Mouse (Mus musculus): ENCODE results near the gene Ttl. TPM values are rescaled to one million over a fixed set of nuclear protein-coding genes. Genes with fewer than 3 reads are reported as not detected.

Ttl gene
- polyA plus RNA-seq, 1 experiment: 11.0 TPM

GRCm38 (mm10) chr2:129079194-129079593 lies 13.5 kb downstream of the Ttl start:
- 53% methylated on average over 2 of the region's 2 CpGs for WGBS
- no peak for TF ChIP-seq POLR2A (IDR thresholded peaks at IDR 0.05; ENCODE audit: borderline replicate concordance, extremely low read depth, low read depth, low read length)
- TF ChIP-seq CTCF (IDR thresholded peaks at IDR 0.05; ENCODE audit: insufficient read depth, low read length): no peak
- Histone ChIP-seq H3K4me1 (ENCODE audit: control insufficient read depth, insufficient read depth, low read length) (peaks cover 3% of the 10 kb centered on the region; the same call in 1 of the 2 replicates), H3K4me3 (replicated peaks; ENCODE audit: extremely low read depth, low read depth, low read length) (no peak overlapping the region)
- DNase-seq: no peak

GRCm38 (mm10) chr2:129081097-129081496 lies 15.4 kb downstream of the Ttl start:
- Histone ChIP-seq H3K4me3 (replicated peaks; ENCODE audit: extremely low read depth, low read depth, low read length) (no peak overlapping the region), H3K4me1 (ENCODE audit: control insufficient read depth, insufficient read depth, low read length) (peaks cover 3% of the 10 kb centered on the region; the same call in 1 of the 2 replicates)
- no peak for DNase-seq
- TF ChIP-seq POLR2A (IDR thresholded peaks at IDR 0.05; ENCODE audit: borderline replicate concordance, extremely low read depth, low read depth, low read length) (no peak), CTCF (IDR thresholded peaks at IDR 0.05; ENCODE audit: insufficient read depth, low read length) (0 out of 2 replicates have a peak, but pooled peaks have one; percentile 1)
- WGBS: 61% methylated on average over 13 of the region's 13 CpGs

GRCm38 (mm10) chr2:129083514-129083913 lies 17.8 kb downstream of the Ttl start:
- DNase-seq: no peak
- Histone ChIP-seq H3K4me3 (replicated peaks; ENCODE audit: extremely low read depth, low read depth, low read length) (no peak overlapping the region), H3K4me1 (ENCODE audit: control insufficient read depth, insufficient read depth, low read length) (peaks cover 3% of the 10 kb centered on the region; the same call in 1 of the 2 replicates)
- TF ChIP-seq POLR2A (IDR thresholded peaks at IDR 0.05; ENCODE audit: borderline replicate concordance, extremely low read depth, low read depth, low read length) (no peak), CTCF (IDR thresholded peaks at IDR 0.05; ENCODE audit: insufficient read depth, low read length) (no peak)
- 83% methylated on average over 5 of the region's 5 CpGs for WGBS

GRCm38 (mm10) chr2:129084959-129085358 lies 19.2 kb downstream of the Ttl start:
- Histone ChIP-seq H3K4me1 (ENCODE audit: control insufficient read depth, insufficient read depth, low read length) (no peaks in the 10 kb centered on the region), H3K4me3 (replicated peaks; ENCODE audit: extremely low read depth, low read depth, low read length) (no peak overlapping the region)
- TF ChIP-seq POLR2A (IDR thresholded peaks at IDR 0.05; ENCODE audit: borderline replicate concordance, extremely low read depth, low read depth, low read length) (no peak), CTCF (IDR thresholded peaks at IDR 0.05; ENCODE audit: insufficient read depth, low read length) (peak; percentile 71)
- WGBS: 58% methylated on average over 2 of the region's 2 CpGs
- DNase-seq: no peak

GRCm38 (mm10) chr2:129087520-129087919 lies 21.8 kb downstream of the Ttl start:
- H3K4me1 ChIP-seq (ENCODE audit: control insufficient read depth, insufficient read depth, low read length): no peaks in the 10 kb centered on the region
- no peak overlapping the region for H3K4me3 ChIP-seq (replicated peaks; ENCODE audit: extremely low read depth, low read depth, low read length)
- 82% methylated on average over 1 of the region's 1 CpGs for WGBS
- no peak for TF ChIP-seq CTCF (IDR thresholded peaks at IDR 0.05; ENCODE audit: insufficient read depth, low read length)
- no peak for TF ChIP-seq POLR2A (IDR thresholded peaks at IDR 0.05; ENCODE audit: borderline replicate concordance, extremely low read depth, low read depth, low read length)
- DNase-seq: no peak

GRCm38 (mm10) chr2:129090370-129090769 lies 24.6 kb downstream of the Ttl start:
- Histone ChIP-seq H3K4me1 (ENCODE audit: control insufficient read depth, insufficient read depth, low read length) (no peaks in the 10 kb centered on the region), H3K4me3 (replicated peaks; ENCODE audit: extremely low read depth, low read depth, low read length) (no peak overlapping the region)
- TF ChIP-seq POLR2A (IDR thresholded peaks at IDR 0.05; ENCODE audit: borderline replicate concordance, extremely low read depth, low read depth, low read length): no peak
- TF ChIP-seq CTCF (IDR thresholded peaks at IDR 0.05; ENCODE audit: insufficient read depth, low read length): no peak
- DNase-seq: no peak
- 68% methylated on average over 4 of the region's 4 CpGs for WGBS

GRCm38 (mm10) chr2:129092810-129093209 lies 27.1 kb downstream of the Ttl start:
- TF ChIP-seq CTCF (IDR thresholded peaks at IDR 0.05; ENCODE audit: insufficient read depth, low read length): no peak
- no peak for TF ChIP-seq POLR2A (IDR thresholded peaks at IDR 0.05; ENCODE audit: borderline replicate concordance, extremely low read depth, low read depth, low read length)
- no peaks in the 10 kb centered on the region for H3K4me1 ChIP-seq (ENCODE audit: control insufficient read depth, insufficient read depth, low read length)
- 90% methylated on average over 12 of the region's 12 CpGs for WGBS
- DNase-seq: no peak
- no peak overlapping the region for H3K4me3 ChIP-seq (replicated peaks; ENCODE audit: extremely low read depth, low read depth, low read length)

- WGBS: 75% methylated on average over 18 of the region's 18 CpGs
- Histone ChIP-seq H3K4me3 (replicated peaks; ENCODE audit: extremely low read depth, low read depth, low read length) (no peak overlapping the region), H3K4me1 (ENCODE audit: control insufficient read depth, insufficient read depth, low read length) (no peaks in the 10 kb centered on the region)
- no peak for TF ChIP-seq POLR2A (IDR thresholded peaks at IDR 0.05; ENCODE audit: borderline replicate concordance, extremely low read depth, low read depth, low read length)
- no peak for DNase-seq
Measured at GRCm38 (mm10) chr2:129093926-129094724, 28.4 kb downstream of the Ttl start.

GRCm38 (mm10) chr2:129100784-129101310 lies 35.1 kb downstream of the Ttl start, which contains the start of gene Polr1b:
Polr1b (plus strand) TSS chr2:129100995.
- peaks cover 4% of the 10 kb centered on the region; the same call in 1 of the 2 replicates for H3K4me1 ChIP-seq (ENCODE audit: control insufficient read depth, insufficient read depth, low read length)
- WGBS: under 1% methylated on average over 35 of the region's 35 CpGs
- DNase-seq: peak; percentile 93
- H3K4me3 ChIP-seq (replicated peaks; ENCODE audit: extremely low read depth, low read depth, low read length): peak within 1 kb of the TSS; percentile 89
- TF ChIP-seq POLR2A (IDR thresholded peaks at IDR 0.05; ENCODE audit: borderline replicate concordance, extremely low read depth, low read depth, low read length): peak; percentile 55; the same call in 1 of the 2 replicates
- TF ChIP-seq CTCF (IDR thresholded peaks at IDR 0.05; ENCODE audit: insufficient read depth, low read length): no peak

- Histone ChIP-seq H3K4me1 (ENCODE audit: control insufficient read depth, insufficient read depth, low read length) (no peaks in the 10 kb centered on the region), H3K4me3 (replicated peaks; ENCODE audit: extremely low read depth, low read depth, low read length) (no peak overlapping the region)
- 88% methylated on average over 5 of the region's 5 CpGs for WGBS
- TF ChIP-seq CTCF (IDR thresholded peaks at IDR 0.05; ENCODE audit: insufficient read depth, low read length) (no peak), POLR2A (IDR thresholded peaks at IDR 0.05; ENCODE audit: borderline replicate concordance, extremely low read depth, low read depth, low read length) (no peak)
- no peak for DNase-seq
Measured at GRCm38 (mm10) chr2:129112924-129113323, 47.2 kb downstream of the Ttl start.
